Mouse (Mus musculus) embryo, embryonic 11.5 days (tissue): ENCODE data around the gene Rapgef4.
"Not testable (repeated sequence)": the region's sequence is repeated elsewhere in the genome, so short reads cannot be mapped to it uniquely, and the experiment has no call there.

Experiments
- DNase-seq: peaks from one replicate; pipeline ENCODE4 v3.0.0-alpha.2; 2012; ENCODE audit warnings: low read depth, low spot score

Rapgef4 gene

DNA sequence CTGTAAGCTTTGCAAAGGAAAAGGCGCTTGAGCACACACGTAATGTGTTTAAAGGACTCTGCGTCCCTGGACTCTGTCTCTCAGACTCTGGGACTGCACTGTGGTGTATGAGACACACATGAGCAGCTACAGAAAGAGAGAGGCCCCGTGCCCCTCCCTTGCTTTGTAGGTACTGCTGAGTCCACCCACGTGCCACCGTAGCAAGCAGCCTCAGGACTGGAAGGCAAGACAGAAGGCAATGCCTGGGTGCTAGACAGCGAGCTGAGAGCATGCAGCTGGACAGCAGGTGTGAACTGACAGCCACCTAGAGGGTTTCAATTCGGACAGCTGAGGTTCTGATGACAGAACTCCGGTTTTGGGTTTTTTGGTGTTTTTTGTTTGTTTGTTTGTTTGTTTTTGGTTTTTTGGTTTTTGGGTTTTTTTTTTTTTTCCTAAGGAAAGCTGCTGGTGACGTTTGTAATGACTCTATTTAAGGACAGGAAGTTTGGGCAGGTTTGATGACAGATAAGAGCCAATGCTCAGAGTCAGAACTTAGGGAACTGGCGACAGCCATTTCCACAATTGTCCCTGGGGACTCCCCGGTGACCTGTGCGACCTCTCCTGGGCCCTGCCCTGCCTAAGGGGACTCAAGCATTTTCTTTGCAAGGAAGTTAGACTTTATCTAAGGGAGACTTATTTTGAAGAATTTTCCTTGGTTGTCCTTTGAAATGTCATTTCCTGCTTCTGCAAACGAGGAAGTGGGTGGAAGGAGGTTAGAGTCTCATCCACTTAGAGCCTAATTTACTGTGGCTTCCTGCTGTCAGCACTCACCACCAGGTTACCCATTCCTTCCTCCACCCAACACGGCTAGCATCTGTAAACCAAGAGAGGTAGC, 136.3 kb downstream of the Rapgef4 start:
- no peak for DNase-seq

DNA sequence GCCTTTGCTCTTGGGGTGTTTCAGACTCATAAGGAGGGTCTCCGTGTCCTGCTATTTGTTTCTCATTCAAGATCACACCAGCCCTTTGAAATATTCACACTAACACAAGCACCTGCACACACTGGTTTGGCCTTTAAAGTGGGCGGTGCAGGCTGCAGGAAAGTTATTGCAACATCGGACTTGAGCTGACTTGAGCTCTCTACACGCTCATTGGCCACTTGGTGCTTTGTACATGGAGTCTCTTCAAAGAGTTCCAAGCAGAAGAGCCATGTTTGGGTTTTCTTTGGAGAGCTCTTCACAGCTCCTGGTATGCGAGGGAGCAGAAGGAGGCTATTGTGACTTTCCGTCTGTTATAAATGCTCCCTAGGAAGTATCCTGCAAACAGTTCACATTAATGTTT, 139.2 kb downstream of the Rapgef4 start:
- DNase-seq: no peak

DNA sequence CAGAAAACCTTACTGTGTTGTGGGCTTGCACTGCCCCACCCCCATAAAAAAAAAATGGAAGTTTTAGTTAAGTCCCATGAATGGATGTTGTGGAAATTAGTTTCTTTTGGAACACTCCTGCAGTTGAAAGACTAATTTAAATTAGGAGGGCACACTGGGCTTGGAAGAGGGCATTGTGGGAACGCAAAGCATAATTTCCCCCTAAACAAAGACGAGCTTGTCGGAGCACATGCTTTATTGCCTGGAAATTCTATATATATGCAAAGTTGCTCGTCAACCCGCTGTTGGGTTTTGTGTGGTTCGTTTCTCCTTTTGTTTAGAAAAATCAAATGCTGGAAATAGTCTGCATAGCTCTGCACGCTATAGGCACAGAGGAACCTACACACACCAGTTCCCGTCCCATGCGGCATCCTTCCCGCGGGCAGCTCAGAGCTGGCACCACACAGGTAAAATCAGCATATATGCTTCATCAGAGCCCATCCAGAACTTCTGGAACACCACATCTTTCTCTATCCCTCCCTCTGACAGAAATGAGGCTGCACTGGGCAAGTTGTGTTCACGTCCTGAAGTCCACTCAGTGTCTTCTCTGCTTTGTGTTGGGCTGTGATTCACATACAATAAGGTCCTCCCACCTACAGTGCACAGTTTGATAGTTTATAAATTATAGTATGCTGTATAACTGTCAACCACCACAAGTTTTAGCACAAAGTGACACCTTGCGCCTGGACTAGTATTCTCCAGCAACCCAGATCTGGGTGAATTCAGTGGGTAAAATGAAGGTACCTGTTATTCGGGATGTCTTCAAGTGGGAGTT, 141.6 kb downstream of the Rapgef4 start:
- DNase-seq: peak; percentile 22

DNA sequence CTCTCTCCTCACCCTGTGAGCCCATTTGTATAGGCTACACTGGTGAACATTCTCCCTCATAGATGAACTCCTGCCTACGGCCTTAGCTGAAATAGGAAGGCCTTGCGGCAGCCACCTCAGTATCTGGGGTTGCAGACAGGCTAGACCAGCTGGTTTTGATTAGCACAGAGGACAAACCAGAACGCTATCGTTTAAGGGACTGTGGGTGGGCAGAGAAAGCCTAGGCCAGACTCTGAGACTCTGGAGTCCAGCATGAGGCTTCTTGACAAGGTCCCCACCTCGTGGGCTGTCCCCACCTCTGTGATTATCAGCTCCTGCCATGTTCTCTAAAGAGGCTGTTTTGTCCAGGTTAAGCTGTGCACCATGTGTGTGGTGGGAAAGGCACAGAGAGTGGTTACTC, 142.8 kb downstream of the Rapgef4 start:
- DNase-seq: no peak

DNA sequence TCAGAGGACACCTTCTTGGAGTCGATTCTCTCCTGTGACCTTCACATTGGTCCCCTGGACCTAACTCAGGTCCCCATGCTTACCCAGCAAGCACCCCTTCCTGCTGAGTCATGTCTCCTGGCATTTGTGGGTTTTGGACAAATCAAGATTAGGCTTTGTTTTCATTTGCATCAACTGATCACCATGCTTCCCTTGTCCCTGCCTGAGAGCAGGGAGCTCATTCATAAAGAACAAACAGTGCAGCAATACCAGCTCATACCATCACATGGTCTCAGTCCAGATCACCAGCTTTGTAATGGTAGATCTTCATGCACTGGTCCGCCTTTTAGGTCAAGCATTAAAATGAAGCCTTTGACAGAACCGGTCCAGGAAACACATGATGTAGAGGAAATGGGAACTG, 144.7 kb downstream of the Rapgef4 start:
- no peak for DNase-seq

DNA sequence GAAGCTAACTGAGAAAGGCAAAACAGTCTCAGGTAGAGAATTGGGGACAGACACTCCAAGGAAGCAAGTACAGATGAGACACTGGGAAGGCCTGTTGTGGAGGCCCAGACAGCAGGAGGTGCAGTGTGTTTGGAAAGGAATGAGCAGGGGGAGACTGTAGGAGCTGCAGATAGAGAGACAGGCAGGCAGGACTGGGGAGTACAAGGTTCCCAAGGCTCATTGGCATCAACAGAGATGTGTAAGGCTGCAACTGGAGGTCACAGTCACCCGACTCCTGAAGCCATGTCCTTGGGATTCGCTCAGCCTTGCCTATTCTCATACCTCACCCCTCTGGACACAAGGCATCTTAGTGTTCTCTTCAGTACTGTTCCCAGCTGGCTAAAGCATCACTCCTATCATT, 145.4 kb downstream of the Rapgef4 start:
- DNase-seq: no peak

DNA sequence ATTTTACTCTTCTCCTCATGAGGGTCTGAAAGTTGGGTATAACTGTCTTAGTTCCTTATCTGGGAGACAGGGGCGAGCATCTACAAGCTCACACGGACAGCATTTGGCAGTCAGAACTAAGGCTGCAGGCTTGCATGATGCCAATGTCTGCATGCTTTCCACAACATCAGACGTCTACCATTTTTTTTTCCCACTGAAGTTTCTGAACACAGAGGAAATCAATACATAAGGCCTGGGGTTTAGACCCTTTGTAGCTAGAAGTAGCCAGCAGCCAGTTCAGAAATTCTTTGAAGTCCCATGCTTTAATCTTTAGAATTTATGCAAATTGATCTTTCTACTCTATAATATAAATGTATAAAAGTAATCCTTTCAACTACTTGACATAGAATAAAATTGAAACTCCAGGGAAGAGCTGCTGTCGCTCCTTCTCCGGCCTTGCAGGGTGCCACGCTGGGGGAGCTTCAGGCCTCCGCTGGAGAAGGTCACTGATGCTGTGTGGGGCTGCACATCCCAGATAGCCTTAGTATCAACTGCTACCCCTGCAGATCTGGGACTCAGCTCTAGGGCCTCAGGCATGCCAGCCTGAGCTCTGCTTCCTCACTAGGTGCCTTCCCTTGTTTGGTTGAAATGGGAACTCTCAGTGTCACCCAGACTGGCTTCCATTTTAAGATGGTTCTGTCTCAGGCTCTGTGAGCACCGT, 148.7 kb downstream of the Rapgef4 start:
- no peak for DNase-seq

DNA sequence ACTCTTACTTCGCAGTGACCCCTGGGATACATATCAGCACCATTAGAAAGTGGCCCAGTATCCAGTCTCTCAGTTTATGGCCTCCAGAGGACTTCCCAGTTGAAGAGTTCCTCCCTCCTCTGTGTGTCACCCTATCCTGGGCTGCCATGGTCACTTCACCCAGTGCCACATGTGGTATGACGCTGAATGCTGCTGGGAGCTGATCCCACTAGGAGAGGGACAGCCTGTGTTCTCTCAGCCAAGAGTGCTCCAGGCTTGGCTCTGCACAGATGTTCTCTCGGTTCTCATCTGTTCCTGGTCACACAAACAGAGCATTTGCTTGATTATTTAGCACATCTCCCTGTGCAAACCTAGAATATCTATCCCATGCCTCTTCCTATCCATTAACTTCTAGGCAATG, 151.2 kb downstream of the Rapgef4 start:
- no peak for DNase-seq

DNA sequence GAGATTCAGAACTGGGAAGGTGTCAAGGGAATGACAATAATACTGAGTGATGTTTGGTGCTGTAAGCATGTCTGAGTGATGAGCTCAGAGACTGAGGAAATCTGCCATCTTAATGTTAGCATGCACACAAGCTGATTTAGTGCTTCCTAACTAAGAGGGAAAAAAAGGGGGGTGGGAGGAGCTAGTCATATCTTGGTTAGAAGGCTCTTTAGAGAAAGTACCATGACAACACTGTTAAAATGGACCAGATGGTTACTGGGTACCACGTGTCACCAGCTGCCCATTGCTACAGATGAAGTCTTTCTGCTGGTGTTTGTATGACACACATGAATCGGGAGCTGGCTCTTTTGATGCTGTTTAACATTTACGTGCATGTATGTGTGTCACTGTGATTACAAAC, 155.0 kb downstream of the Rapgef4 start:
- DNase-seq: no peak

DNA sequence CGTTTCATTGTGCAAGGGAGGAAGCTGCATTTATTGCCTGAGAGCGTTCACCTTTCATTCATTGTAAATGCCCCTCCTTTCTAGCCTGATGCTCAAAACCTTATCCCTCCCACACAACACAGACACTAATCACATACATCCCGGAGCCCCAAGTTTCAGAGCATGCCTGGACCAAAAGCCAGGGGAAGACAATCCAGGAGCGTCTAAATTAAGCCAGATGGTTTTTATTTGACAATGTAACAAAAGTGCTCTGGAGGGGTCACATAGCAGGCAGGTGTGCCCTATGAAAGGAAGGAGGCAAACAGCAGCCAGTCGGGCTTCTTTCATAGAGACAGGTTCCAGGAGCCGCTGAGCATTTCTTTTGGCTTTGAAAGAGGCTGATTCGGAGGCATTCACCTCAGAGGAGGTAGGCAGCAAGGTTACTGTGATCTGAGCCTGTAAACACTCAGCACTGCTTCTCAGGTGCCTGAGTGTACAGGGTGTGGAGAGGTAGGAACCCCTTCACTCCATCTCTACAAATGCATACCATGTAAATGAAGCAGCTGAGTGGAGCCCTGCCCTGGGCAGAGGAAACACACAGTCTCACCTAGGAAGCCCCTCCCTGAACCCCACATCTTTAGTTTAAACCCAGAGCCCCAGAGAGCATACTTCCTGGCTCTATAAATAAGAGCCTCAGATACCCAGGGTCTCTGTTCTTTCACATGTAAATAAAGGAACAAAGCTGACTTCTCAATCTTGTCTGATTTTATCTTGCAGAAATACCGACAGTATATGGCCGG, 155.6 kb downstream of the Rapgef4 start:
- DNase-seq: no peak

DNA sequence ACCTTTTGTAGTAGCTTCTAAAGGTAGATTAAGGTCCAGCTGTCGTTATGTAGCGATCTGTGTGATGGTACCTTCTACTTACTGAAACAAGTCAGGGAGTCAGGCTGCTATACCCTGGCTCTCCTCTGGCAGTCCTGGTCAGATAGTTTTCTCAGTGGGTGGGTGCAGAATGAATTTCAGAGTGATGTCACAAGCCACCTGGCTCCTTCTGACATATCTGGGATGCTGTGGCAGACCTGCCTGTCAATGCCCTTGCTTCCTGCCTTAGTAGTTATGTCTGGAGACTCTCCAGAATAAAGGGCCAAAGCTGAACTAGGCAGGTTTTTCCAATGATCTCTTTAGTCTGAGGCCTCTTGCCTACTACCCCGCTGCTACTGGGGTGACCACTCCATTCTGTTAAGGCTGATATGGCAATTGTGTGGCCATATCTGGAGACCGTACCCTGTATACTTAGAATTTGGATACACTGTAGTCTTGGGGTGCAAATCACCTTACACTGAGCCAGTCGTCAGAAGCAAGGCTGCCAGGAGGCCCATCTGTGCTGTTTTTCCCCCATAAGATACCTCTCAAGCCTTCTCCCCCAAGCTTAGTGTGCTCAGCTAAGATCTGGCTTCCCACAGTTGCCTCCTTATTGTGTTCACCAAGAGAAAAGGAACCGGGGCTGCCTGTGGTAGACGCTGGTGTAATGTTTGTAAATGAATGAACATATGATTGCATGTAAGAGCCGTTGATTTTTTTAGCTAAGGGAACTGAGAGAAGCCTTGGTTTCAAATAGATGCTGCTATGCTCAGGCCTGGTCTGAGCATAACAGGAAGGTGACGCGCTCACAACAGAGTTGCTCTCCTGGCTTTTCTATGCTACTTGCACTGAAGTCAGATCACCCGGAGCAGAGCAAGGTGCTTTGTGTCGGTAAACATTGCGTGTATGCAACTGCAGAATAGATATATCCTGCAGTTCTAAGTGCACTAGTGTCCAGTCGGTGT, 159.1 kb downstream of the Rapgef4 start:
- DNase-seq: no peak

DNA sequence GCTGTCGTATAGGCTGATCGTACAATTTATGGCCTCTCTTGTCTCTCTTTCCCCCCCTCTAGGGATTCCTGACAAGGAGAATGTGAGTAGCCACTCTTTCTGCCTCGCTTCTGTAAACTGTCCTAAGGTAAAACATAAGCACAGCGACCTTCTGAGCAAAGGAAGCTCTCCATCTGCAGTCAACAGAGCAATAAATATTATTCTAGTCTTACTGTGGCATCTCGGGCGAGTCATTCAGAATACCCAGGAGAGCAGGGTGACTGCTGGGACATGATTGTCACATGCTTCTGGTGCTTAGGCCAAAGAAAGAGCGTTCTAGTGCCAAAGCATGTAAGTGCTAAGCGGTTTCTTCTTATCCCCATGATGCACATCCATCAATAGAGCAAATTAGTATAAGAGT, 160.1 kb downstream of the Rapgef4 start:
- no peak for DNase-seq

DNA sequence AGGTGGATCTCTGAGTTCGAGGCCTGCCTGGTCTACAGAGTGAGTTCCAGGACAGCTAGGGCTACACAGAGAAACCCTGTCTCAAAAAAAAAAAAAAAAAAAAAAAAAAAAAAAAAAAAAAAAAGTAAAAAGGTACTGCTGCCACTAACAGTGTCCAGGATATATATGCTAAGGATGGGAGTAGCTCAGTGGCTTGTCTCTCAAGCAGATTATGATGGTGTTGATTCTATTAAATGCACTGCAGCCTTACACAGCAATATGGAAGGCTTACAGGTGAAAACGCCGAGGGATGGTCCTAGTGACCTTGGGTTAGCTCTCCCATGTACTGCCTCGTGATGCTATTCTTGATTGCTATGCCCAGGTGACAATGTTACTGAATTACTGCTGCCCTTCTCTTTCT, 160.7 kb downstream of the Rapgef4 start:
- DNase-seq: not testable (repeated sequence)

DNA sequence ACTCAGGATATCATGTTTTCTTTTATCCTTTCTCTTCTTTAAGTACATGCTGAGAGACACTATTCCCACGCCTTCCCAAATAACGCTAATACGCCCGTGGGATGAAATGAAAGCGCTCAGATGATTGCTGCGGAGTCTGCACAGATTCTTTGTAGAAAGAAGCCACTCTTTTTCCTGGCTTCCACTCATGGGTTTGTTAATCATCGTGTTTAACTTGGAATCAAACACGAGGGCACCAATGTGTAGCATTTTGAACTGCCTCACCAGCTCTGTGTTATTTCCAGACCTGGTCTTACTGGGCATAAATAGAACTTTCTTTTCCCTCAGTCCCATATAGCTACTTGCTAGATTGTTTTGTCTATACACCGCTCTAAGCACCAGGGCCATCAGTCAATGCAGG, 162.4 kb downstream of the Rapgef4 start:
- DNase-seq: no peak

DNA sequence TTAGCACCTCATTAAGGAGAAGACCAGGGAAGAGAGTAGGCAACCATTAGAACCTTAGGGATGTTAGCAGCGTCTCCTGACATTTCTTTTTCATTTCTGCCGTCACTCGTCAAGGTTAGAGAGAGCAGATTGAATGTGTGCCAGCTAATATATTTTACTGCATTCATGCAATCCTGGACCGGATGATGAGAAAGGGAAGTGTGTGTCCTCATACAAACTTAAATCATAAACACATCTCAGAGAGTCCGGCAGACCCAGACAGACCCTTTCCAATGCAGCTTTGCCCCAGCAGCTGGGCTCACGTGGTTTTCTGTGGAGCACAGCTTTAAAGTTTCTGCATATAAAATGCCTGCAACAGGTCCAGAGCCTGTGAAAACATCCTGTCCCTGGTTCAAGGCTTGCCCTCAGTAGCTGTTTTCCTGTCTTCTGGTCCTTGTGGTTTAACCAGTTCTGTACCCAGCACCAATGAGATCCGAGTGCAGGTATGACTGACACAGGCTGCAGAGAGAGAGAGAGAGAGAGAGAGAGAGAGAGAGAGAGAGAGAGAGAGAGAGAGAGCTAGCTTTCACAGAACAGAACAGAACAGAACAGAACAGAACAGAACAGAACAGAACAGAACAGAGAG, 163.6 kb downstream of the Rapgef4 start:
- no peak for DNase-seq

DNA sequence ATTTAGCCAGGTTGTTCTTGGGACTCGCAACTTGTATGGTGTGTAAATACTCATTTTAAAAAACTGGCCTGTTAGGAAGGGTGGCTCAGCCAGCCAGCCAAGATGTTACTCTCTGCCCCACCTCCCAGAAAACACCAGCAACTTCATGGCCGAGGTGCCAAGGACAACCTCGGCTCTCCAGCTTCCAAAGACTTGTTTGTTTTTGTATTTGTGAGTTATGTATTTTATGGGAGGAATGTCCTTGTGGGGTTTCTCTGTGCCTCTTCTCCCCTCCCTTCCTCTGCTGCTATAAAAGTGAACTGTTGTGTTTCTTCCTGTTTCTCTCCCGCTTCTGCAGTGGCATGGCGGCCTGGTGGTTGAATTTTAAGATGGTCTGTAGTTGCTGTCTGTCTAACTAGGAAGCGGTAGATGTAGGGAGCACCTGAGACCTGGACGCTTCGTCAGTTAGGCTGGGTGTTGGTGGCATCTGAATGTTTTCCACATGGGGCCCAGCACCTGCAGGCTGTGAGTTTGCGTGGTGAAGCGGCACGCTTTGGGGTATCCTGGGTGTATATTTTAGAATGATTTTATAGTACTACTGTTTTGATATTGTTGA, 164.3 kb downstream of the Rapgef4 start:
- DNase-seq: no peak

DNA sequence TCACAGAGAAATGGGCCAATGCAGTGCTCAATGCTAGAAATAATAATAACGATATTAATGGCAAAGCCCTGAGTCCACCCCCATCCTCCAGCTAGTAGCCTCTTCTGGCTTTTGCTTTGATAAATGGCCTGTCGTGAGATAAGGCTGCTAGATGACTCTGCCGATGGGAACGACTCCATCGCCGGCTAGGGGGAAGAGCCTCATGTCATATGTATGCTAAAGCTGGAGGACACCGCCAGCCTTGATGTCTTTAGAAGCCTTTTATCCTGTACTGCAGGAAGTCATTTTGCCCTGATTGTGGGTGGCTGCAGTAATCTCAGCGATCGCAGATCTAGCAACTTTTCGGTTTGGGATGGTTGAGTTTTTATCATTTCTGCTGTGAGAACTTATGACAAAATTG, 165.0 kb downstream of the Rapgef4 start:
- DNase-seq: no peak

DNA sequence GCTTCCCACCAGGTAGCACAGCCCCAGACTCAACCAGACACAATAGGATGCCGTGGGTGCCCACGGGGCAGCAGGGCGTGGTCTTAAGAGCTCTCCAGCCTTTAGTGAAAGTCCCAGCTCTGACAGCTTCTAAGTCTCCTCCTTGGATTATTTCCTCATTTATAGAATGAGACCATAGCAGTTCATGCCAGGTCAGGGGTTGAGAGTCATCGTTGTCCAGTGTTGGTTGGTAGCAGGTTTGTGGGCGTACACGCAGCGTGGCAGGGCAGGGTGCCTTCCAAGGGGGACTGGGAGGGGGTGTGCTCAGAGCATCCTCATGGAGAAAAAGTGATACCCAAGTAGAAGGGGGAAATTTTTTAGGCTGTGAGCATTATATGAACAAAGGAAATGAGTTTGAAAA, 166.2 kb downstream of the Rapgef4 start:
- DNase-seq: no peak

DNA sequence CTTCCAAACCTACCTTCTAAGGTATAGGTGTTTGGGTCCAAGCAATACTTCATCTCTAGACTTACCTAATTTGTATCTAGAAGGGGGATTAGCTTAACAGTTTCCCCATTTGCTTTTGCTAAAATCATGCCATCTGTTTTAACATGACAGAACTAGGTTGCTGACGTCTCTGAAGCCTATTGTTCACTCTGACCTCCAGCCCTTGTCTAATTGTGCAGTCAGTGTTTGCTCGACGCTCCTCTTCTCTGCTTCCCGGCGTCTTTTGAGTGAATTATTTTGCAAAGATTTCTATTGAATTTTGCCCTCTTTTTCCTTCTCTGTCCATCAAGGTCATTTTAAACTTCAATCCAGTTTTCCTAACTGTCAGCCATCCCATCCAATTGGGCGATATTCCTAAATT, 166.7 kb downstream of the Rapgef4 start:
- DNase-seq: no peak
